Mouse (Mus musculus): ENCODE measurements around the gene Dleu7. TPM values are rescaled to one million over a fixed set of nuclear protein-coding genes. Genes with fewer than 3 reads are reported as not detected.
A peak's percentile ranks its signal among the peaks of the same experiment; 100 is the strongest.

Dleu7 gene
- total RNA-seq, 2 experiments from 2014 or later: 0.31 to 0.45 TPM

GRCm38 (mm10) chr14:62282974-62283373 lies 9.9 kb downstream of the Dleu7 start:
- DNase-seq: no peak

- DNase-seq: no peak
Observed at GRCm38 (mm10) chr14:62273604-62274003, 19.2 kb downstream of the Dleu7 start.

GRCm38 (mm10) chr14:62270698-62271396 lies 22.0 kb downstream of the Dleu7 start:
- DNase-seq: no peak

- peak; percentile 14 for DNase-seq
Observed at GRCm38 (mm10) chr14:62258978-62259536, 33.8 kb downstream of the Dleu7 start.

- no peak for DNase-seq
Observed at GRCm38 (mm10) chr14:62258125-62258524, 34.7 kb downstream of the Dleu7 start.

GRCm38 (mm10) chr14:62256066-62256465 lies 36.8 kb downstream of the Dleu7 start:
- DNase-seq: no peak

- no peak for DNase-seq
Observed at GRCm38 (mm10) chr14:62254371-62254770, 38.5 kb downstream of the Dleu7 start.

GRCm38 (mm10) chr14:62251999-62252398 lies 40.8 kb downstream of the Dleu7 start:
- peak; percentile 36 for DNase-seq

- DNase-seq: no peak
Observed at GRCm38 (mm10) chr14:62250046-62250445, 42.8 kb downstream of the Dleu7 start.

- DNase-seq: no peak
Observed at GRCm38 (mm10) chr14:62249251-62249650, 43.6 kb downstream of the Dleu7 start.

GRCm38 (mm10) chr14:62248796-62249195 lies 44.1 kb downstream of the Dleu7 start:
- no peak for DNase-seq

GRCm38 (mm10) chr14:62248345-62248744 lies 44.5 kb downstream of the Dleu7 start:
- no peak for DNase-seq

- no peak for DNase-seq
Observed at GRCm38 (mm10) chr14:62245557-62245956, 47.3 kb downstream of the Dleu7 start.

GRCm38 (mm10) chr14:62243530-62243929 lies 49.3 kb downstream of the Dleu7 start:
- no peak for DNase-seq

- no peak for DNase-seq
Observed at GRCm38 (mm10) chr14:62235969-62236368, 56.9 kb downstream of the Dleu7 start.

- no peak for DNase-seq
Observed at GRCm38 (mm10) chr14:62235214-62235613, 57.6 kb downstream of the Dleu7 start.

- DNase-seq: no peak
Observed at GRCm38 (mm10) chr14:62230968-62231367, 61.9 kb downstream of the Dleu7 start.

- no peak for DNase-seq
Observed at GRCm38 (mm10) chr14:62227101-62227500, 65.7 kb downstream of the Dleu7 start.

- no peak for DNase-seq
Observed at GRCm38 (mm10) chr14:62226576-62227047, 66.2 kb downstream of the Dleu7 start.

Other genes starting within 250 kb of the Dleu7 start
- gene Rnaseh2b, start 458 bp downstream of the Dleu7 start, total RNA-seq (2021): 10 to 100 TPM in 1 of 2 experiments, 1 to 10 TPM in 1; 8.8 to 11.7 TPM
- not detected for gene Gucy1b2, start 163.2 kb upstream of the Dleu7 start, total RNA-seq (2021)

Data from gastrocnemius, postnatal 10 days (tissue).